Mouse (Mus musculus): ENCODE data around the gene Cfap43.

Gene Cfap43

GRCm38 (mm10) chr19:47790316-47791020, 128.6 kb downstream of the Cfap43 start:
- DNase-seq (ENCODE audit: low spot score) = no peak

- DNase-seq (ENCODE audit: low spot score) = no peak
Measured at GRCm38 (mm10) chr19:47783898-47784297, 135.2 kb downstream of the Cfap43 start.

GRCm38 (mm10) chr19:47780972-47781371, 138.1 kb downstream of the Cfap43 start:
- no peak for DNase-seq (ENCODE audit: low spot score)

GRCm38 (mm10) chr19:47780145-47780544, 138.9 kb downstream of the Cfap43 start:
- no peak for DNase-seq (ENCODE audit: low spot score)

- no peak for DNase-seq (ENCODE audit: low spot score)
Measured at GRCm38 (mm10) chr19:47777847-47778246, 141.2 kb downstream of the Cfap43 start.

- peak; percentile 68 for DNase-seq (ENCODE audit: low spot score)
Measured at GRCm38 (mm10) chr19:47755625-47756024, 163.5 kb downstream of the Cfap43 start.

GRCm38 (mm10) chr19:47754931-47755330, 164.2 kb downstream of the Cfap43 start:
- peak; percentile 4 for DNase-seq (ENCODE audit: low spot score)

- DNase-seq (ENCODE audit: low spot score) = no peak
Measured at GRCm38 (mm10) chr19:47753921-47754320, 165.2 kb downstream of the Cfap43 start.

GRCm38 (mm10) chr19:47752456-47752855, 166.6 kb downstream of the Cfap43 start:
- DNase-seq (ENCODE audit: low spot score) = no peak

- no peak for DNase-seq (ENCODE audit: low spot score)
Measured at GRCm38 (mm10) chr19:47750391-47750790, 168.7 kb downstream of the Cfap43 start.

GRCm38 (mm10) chr19:47748950-47749349, 170.1 kb downstream of the Cfap43 start:
- DNase-seq (ENCODE audit: low spot score) = no peak

- DNase-seq (ENCODE audit: low spot score) = no peak
Measured at GRCm38 (mm10) chr19:47747072-47747471, 172.0 kb downstream of the Cfap43 start.

- peak; percentile 51 for DNase-seq (ENCODE audit: low spot score)
Measured at GRCm38 (mm10) chr19:47731931-47732330, 187.2 kb downstream of the Cfap43 start.

- DNase-seq (ENCODE audit: low spot score) = peak; percentile 99
Measured at GRCm38 (mm10) chr19:47731071-47731881, 187.8 kb downstream of the Cfap43 start, which contains the start of gene Sfr1. TSS of gene Sfr1 (plus strand) at chr19:47731682.

- DNase-seq (ENCODE audit: low spot score) = peak; percentile 83
Measured at GRCm38 (mm10) chr19:47730691-47731070, 188.4 kb downstream of the Cfap43 start.

GRCm38 (mm10) chr19:47725643-47726140, 193.4 kb downstream of the Cfap43 start:
- no peak for DNase-seq (ENCODE audit: low spot score)

- DNase-seq (ENCODE audit: low spot score) = no peak
Measured at GRCm38 (mm10) chr19:47724903-47725302, 194.2 kb downstream of the Cfap43 start.

- DNase-seq (ENCODE audit: low spot score) = no peak
Measured at GRCm38 (mm10) chr19:47722471-47722870, 196.6 kb downstream of the Cfap43 start.

- DNase-seq (ENCODE audit: low spot score) = no peak
Measured at GRCm38 (mm10) chr19:47719147-47719546, 199.9 kb downstream of the Cfap43 start.

GRCm38 (mm10) chr19:47716144-47716543, 202.9 kb downstream of the Cfap43 start:
- no peak for DNase-seq (ENCODE audit: low spot score)

GRCm38 (mm10) chr19:47713457-47713856, 205.6 kb downstream of the Cfap43 start:
- no peak for DNase-seq (ENCODE audit: low spot score)

GRCm38 (mm10) chr19:47710376-47710775, 208.7 kb downstream of the Cfap43 start:
- no peak for DNase-seq (ENCODE audit: low spot score)

- DNase-seq (ENCODE audit: low spot score) = no peak
Measured at GRCm38 (mm10) chr19:47705772-47706309, 213.2 kb downstream of the Cfap43 start.
